Mouse (Mus musculus) liver, postnatal 0 days (tissue): Measurements from ENCODE around the gene Fam90a1a.

Source experiments
- CTCF ChIP-seq: sonication (generic); IDR thresholded peaks from 2 replicates; pipeline ENCODE4 v1.5.1; 2016; ENCODE audit warnings: antibody characterized with exemption, low read depth
- EP300 ChIP-seq: IDR thresholded peaks from 2 replicates; pipeline ENCODE4 v1.6.1; 2016; ENCODE audit warnings: antibody characterized with exemption, low read depth, mild to moderate bottlenecking

- no peak for TF ChIP-seq EP300
- no peak for TF ChIP-seq CTCF
These were observed 11.0 kb downstream of the Fam90a1a start, which contains the start of gene Ccdc70 for GRCm38 (mm10) chr8:21969475-21969874.
